Mouse (Mus musculus) layer of hippocampus, adult 11-12 months (tissue): ENCODE results near the gene Itgb4.

Experiments
- DNase-seq: peaks from one replicate; pipeline ENCODE4 v3.0.0; 2022; ENCODE audit warnings: low spot score

Itgb4 gene

GRCm38 (mm10) chr11:116028177-116028865 lies 53.8 kb downstream of the Itgb4 start:
- DNase-seq, result no peak

DNA sequence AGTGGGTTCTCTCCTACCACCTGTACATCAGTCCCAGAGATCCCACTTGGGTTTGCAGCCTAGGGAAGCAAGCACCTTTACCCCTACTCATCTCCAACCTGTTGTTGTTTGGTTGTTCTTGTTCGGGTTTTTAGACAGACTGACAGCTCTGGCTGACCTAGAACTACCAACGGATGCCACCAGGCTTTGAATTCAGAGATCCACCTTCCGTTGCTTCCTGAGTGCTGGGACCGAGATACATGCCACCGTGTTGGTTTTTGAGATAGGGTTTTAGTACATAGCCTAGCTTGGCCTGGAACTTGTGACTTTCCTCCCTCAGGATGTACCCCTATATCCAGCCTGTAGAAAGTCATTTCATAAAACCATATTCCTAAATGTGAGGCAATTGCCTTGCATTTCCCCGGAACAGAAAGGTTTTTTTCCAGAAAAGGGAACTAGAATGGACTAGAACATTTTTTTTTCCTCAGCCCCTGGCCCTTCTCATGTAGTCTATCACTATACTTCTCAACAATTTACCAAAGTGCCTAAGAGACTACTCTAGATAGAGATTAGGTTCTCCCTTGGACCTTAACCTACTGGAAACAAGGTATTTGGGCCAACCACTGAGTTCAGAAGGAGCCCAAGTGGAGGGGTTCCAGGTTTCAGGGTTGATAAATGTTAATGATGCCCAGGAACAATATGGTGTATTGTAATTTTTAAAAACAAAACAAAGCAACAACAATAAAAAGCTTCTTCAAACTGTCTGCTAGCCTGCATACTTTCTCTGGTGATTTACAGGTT lies 54.8 kb downstream of the Itgb4 start:
- DNase-seq, result no peak

GRCm38 (mm10) chr11:116030088-116030897 lies 55.8 kb downstream of the Itgb4 start, which contains the start of gene Unk:
Gene Unk, plus strand, starts transcription at chr11:116030322.
- DNase-seq, result peak; percentile 98

GRCm38 (mm10) chr11:116030898-116031845 lies 56.7 kb downstream of the Itgb4 start:
- DNase-seq, result peak; percentile 58

- DNase-seq, result no peak
Measured at GRCm38 (mm10) chr11:116034584-116034983, 60.1 kb downstream of the Itgb4 start.

- no peak for DNase-seq
Measured at GRCm38 (mm10) chr11:116036671-116037070, 62.2 kb downstream of the Itgb4 start.

GRCm38 (mm10) chr11:116037826-116038225 lies 63.3 kb downstream of the Itgb4 start:
- no peak for DNase-seq

DNA sequence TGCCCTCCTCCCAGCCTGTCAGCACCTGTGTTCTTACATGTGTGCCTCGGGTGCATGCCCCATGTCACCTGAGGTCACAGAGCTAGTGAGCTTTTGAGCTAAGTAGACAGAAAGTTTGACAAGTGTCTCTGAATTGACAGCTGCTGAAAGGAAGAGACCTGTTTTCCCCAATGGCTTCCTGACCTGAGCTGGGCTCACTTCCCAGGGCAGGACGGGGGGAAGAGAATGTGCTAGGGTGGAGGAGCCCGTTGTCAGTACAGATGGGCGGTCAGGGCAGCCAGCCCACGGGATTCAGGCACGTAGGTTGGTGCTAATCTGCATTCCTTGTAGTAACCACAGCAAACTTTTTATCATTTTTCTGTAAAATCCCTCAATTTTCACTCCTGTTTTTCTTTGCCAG lies 66.1 kb downstream of the Itgb4 start:
- DNase-seq, result no peak

DNA sequence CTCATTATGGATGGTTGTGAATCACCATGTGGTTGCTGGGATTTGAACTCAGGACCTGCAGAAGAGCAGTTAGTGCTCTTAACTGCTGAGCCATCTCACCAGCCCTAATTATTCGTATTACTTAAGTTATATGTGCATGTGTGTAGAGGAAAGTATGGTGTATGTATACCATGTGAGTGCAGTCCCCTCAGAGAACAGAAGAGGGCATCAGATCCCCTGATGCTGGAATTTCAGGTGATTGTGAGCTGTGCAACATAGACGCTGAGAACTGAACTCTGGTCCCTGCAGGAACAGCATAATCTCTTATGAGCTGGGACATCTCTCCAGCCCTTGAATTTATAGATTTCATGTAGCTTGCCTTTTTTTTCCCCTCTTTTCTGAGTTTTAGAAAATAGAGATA lies 67.3 kb downstream of the Itgb4 start:
- no peak for DNase-seq

GRCm38 (mm10) chr11:116042372-116043138 lies 68.0 kb downstream of the Itgb4 start:
- DNase-seq, result no peak

- no peak for DNase-seq
Measured at GRCm38 (mm10) chr11:116043286-116043685, 68.8 kb downstream of the Itgb4 start.

- DNase-seq, result no peak
Measured at GRCm38 (mm10) chr11:116045173-116045572, 70.7 kb downstream of the Itgb4 start.

- no peak for DNase-seq
Measured at GRCm38 (mm10) chr11:116049610-116050009, 75.1 kb downstream of the Itgb4 start.

GRCm38 (mm10) chr11:116050196-116050595 lies 75.7 kb downstream of the Itgb4 start:
- no peak for DNase-seq

DNA sequence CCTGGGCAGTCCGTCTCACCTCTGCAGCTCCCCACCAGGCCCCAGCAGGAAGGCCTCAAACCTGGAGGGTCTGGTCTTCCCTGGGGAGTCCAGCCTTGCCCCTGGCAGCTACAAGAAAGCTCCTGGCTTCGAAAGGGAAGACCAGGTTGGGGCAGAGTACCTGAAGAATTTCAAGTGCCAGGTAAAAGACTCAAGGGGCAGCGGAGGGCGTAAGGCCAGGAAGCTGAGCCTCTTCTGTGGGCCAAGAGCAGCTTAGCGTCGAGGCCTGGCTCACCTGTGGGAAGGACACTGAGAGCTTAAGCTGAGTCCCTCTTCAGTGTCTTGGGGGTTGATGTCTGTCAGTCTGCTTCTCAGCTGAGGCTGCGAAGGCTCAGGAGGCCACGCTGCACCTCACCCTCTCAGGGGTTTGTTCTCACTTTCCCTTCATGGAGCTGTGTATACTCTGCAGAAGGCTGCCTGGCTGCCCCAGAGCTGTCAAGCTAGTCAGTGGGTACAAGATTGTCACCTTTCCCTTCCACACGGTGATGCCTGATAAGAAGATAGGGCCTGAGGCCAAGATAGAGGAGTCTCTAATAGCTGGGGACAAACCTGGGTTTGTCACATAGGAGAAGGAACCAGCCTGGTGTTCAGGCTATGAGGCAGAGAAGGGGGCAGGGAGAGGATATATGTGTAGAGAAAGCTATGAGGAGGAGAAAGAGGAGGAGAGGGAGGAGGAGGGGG lies 79.2 kb downstream of the Itgb4 start:
- DNase-seq, result no peak

DNA sequence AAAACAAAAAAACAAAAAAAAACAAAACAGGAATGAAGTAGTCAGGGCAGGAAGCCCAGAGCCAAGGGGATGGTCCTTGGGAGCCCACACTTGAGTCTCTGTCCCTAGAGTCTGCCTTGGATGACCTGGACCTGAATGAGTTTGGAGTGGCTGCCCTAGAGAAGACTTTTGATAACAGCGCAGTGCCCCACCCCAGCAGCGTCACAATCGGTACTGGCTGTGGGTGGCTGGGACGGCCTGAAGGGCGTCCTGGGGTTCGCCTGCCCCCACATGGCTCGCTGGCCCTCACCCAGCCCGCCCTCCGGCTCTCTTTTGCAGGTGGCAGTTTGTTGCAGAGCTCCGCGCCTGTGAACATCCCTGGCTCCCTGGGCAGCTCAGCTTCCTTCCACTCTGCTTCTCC lies 81.4 kb downstream of the Itgb4 start:
- no peak for DNase-seq

DNA sequence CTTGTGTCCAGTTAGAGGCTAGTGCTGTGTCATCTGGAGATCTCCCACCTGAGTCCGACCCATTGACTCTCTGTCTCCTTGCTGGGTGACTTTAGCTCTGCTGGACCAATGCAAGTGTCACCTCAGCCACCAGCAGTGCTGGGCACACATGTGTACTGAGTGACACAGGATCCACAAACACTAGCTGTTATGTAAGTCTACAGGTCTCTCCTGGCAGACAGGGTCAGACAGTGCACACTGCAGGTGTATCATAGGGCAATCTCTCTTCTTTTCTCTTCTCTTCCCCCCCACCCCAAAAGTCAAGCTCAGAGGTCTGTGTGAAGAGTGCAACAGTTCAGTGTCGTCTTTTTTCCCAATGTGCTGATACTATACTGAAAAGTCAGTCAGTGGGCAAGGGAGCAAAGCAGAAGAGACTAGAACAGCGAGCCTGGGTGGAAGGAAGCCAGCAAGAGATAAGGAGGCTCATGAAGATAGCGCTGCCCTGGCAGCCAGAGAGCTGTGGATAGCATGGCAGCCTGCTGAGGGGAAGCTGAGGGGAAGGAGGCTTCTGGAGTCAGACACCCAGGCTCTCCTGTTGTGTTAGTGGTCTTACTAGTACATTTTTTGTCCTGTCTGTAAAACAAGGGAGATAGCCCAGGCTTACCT lies 82.8 kb downstream of the Itgb4 start:
- DNase-seq, result no peak
